Mouse (Mus musculus) neutrophil, adult 83 days (primary cell): ENCODE results near the gene Gm17657. TPM values are rescaled to one million over a fixed set of nuclear protein-coding genes. Genes with fewer than 3 reads are reported as not detected.

Experiments used
- total RNA-seq, 2 experiments: library from RNA; stranded (reverse); gene quantifications; one replicate each; pipeline ENCODE4 v1.2.4; 2023

Gene Gm17657
- not detected for total RNA-seq

GRCm38 (mm10) chr17:29549543-29550428 lies at the start of gene Gm17657, which contains the start of gene Tbc1d22b:
Gm17657 (minus strand) TSS chr17:29549638.
Tbc1d22b (plus strand) TSS chr17:29549785.

GRCm38 (mm10) chr17:29552162-29552732 lies 2.8 kb upstream of the Gm17657 start, which contains the start of gene Tmem217:
Tmem217 (minus strand) TSS chr17:29552385.

GRCm38 (mm10) chr17:29490713-29491581 lies 58.5 kb downstream of the Gm17657 start, which contains the start of gene Pim1:
Pim1 (plus strand) TSS chr17:29490753.

Other genes with a start within 250 kb of the Gm17657 start
- gene Pi16, start 232.0 kb downstream of the Gm17657 start, total RNA-seq, result 100 to 1,000 TPM; 206 to 208 TPM
- 10 to 100 TPM; 95.4 to 96.1 TPM for gene Mtch1, start 201.7 kb downstream of the Gm17657 start, total RNA-seq
- 10 to 100 TPM; 36.6 to 46.9 TPM for gene Fgd2, start 188.7 kb downstream of the Gm17657 start, total RNA-seq
- gene Pim1, start 58.9 kb downstream of the Gm17657 start, total RNA-seq, result 100 to 1,000 TPM; 319 to 390 TPM
- gene Tbc1d22b, start 147 bp upstream of the Gm17657 start, total RNA-seq, result 10 to 100 TPM; 12.4 to 13.0 TPM
- gene Tmem217, start 2.7 kb upstream of the Gm17657 start, total RNA-seq, result not detected
- gene Rnf8, start 65.2 kb upstream of the Gm17657 start, total RNA-seq, result 10 to 100 TPM; 25.7 TPM
- gene Gm28043, start 65.2 kb upstream of the Gm17657 start, total RNA-seq, result 10 to 100 TPM; 13.3 to 13.5 TPM
- 100 to 1,000 TPM; 183 to 202 TPM for gene Cmtr1, start 111.0 kb upstream of the Gm17657 start, total RNA-seq
- 10 to 100 TPM; 16.0 to 16.7 TPM for gene Ccdc167, start 167.4 kb upstream of the Gm17657 start, total RNA-seq